Mouse (Mus musculus) limb, embryonic 14.5 days (tissue): ENCODE results near the gene Plac1. TPM values are rescaled to one million over a fixed set of nuclear protein-coding genes. Genes with fewer than 3 reads are reported as not detected.
A peak's percentile ranks its signal among the peaks of the same experiment; 100 is the strongest.

Experiments
- ATAC-seq: fragments of 200-750 bp; cut with Nextera tagmentation; 2 replicates; pipeline ENCODE4 v1.8.0; 2017; ENCODE audit warnings: low read depth, moderate number of reproducible peaks, moderate TSS enrichment; ENCODE audit not compliant: low FRiP score
- DNase-seq: peaks from one replicate; pipeline ENCODE4 v3.0.0-alpha.2; 2015; ENCODE audit warnings: low spot score
- H3K27ac ChIP-seq: fragments of 300-500 bp; sonication (generic); replicated peaks from 2 replicates; pipeline ENCODE4 v1.5.1; 2014; ENCODE audit warnings: low read depth, mild to moderate bottlenecking, low read length, moderate library complexity, mixed read lengths
- H3K27me3 ChIP-seq: fragments of 300-500 bp; sonication (generic); 2 replicates; pipeline ENCODE4 v1.6.1; 2014; ENCODE audit warnings: low read length, mixed read lengths; ENCODE audit not compliant: control insufficient read depth, insufficient read depth
- H3K36me3 ChIP-seq: fragments of 300-500 bp; sonication (generic); 2 replicates; pipeline ENCODE4 v1.6.1; 2014; ENCODE audit warnings: mild to moderate bottlenecking, low read length, moderate library complexity, mixed read lengths; ENCODE audit not compliant: control insufficient read depth, insufficient read depth
- H3K4me1 ChIP-seq: fragments of 300-500 bp; sonication (generic); 2 replicates; pipeline ENCODE4 v1.6.1; 2014; ENCODE audit warnings: antibody characterized with exemption, low read length, mixed read lengths; ENCODE audit not compliant: control insufficient read depth, insufficient read depth
- H3K4me2 ChIP-seq: fragments of 300-500 bp; sonication (generic); replicated peaks from 2 replicates; pipeline ENCODE4 v1.6.1; 2014; ENCODE audit warnings: low read depth, mild to moderate bottlenecking, low read length, moderate library complexity; ENCODE audit not compliant: severe bottlenecking
- H3K4me3 ChIP-seq: fragments of 300-500 bp; sonication (generic); replicated peaks from 2 replicates; pipeline ENCODE4 v1.5.1; 2014; ENCODE audit warnings: low read length
- H3K9ac ChIP-seq: fragments of 300-500 bp; sonication (generic); 2 replicates; pipeline ENCODE4 v1.6.1; 2014; ENCODE audit warnings: mild to moderate bottlenecking, low read depth, low read length, moderate library complexity; ENCODE audit not compliant: severe bottlenecking
- H3K9me3 ChIP-seq: fragments of 300-500 bp; sonication (generic); 2 replicates; pipeline ENCODE4 v1.6.1; 2016; ENCODE audit warnings: low read length; ENCODE audit not compliant: control insufficient read depth
- POLR2A ChIP-seq: fragments of 200-500 bp; IDR thresholded peaks from 2 replicates; pipeline ENCODE4 v1.8.0; 2012; ENCODE audit warnings: inconsistent platforms, mild to moderate bottlenecking, moderate library complexity, borderline replicate concordance; ENCODE audit not compliant: insufficient read depth, insufficient read length; ENCODE audit errors: extremely low read depth
- WGBS: fragments of 180-500 bp; shearing (Covaris S2); extraction: QIAGEN DNeasy Blood & Tissue Kit; methylation state at CpG from one replicate; pipeline ENCODE4 v1.1.7; 2014; 5-methylcytosine and 5-hydroxymethylcytosine counted together
- polyA plus RNA-seq, 2 experiments: library from polyadenylated mRNA; depleted of rRNA in 1 of 2; stranded (reverse) in 1 of 2; unstranded in 1 of 2; fragments of >200 nt; fragmentation: Nextera tagmentation in 1 of 2; extraction: Ambion mirVana in 1 of 2; gene quantifications; 2 replicates each; pipeline versions ENCODE4 v1.2.1 to v1.2.3; 2012 to 2014

The Plac1 gene
- polyA plus RNA-seq, 2 experiments = 12.6 to 14.0 TPM

DNA sequence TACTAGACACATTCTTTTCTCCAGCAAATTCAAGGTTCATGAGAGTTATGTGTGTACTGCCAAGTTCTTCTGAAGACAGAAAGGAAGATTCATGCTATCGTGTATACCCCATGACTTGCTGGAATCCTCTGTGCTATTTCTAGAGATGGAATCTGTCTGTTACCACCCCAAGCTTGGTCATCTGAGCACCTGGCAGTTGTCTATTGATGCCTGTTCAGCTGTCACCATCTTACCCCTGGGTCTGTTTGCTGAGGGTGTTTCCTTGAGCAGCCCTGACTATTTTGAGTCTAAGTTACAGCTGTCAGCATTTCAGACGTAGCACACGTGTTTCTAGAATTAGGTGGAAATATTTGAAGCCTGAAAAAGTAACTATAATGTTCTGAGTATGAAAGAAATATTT is 60.1 kb downstream of the Plac1 start:
- ATAC-seq = peak; percentile 70
- WGBS = 46% methylated on average over 3 of the region's 3 CpGs

DNA sequence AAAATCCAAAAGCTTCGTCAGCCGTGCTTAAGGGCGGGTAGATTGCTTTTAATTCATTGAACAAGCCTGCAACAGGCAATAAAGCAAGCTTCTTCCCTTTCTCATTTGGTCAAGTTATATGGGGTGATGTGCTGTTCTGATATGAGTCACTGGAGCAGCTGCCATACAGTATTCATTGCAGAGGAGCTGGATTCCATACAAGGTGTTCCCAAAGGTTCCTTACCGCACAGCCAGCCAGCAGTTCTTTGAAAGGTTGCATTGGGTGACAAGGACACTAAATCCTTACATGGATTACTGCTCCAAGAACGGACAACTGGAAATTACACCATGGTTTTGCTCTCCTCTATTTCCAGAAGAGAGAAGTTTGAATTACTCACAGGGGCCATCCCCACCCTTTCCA is 63.6 kb downstream of the Plac1 start:
- Histone ChIP-seq H3K27ac (no peak overlapping the region), H3K27me3 (no peaks in the 10 kb centered on the region), H3K9me3 (no peaks in the 10 kb centered on the region), H3K4me1 (no peaks in the 10 kb centered on the region), H3K36me3 (no peaks in the 10 kb centered on the region), H3K9ac (no peak overlapping the region), H3K4me2 (no peak overlapping the region), H3K4me3 (no peak overlapping the region)
- ATAC-seq (peak; percentile 26; the same call in 1 of the 2 replicates), DNase-seq (no peak)
- no peak for TF ChIP-seq POLR2A
- WGBS = 68% methylated on average over 5 of the region's 5 CpGs

More for the DNA sequence above, 60.1 kb downstream of the Plac1 start:
- Histone ChIP-seq H3K4me3 (no peak overlapping the region), H3K9me3 (no peaks in the 10 kb centered on the region), H3K4me1 (no peaks in the 10 kb centered on the region), H3K9ac (no peak overlapping the region), H3K4me2 (no peak overlapping the region), H3K36me3 (no peaks in the 10 kb centered on the region), H3K27ac (no peak overlapping the region), H3K27me3 (no peaks in the 10 kb centered on the region)
- TF ChIP-seq POLR2A = no peak
- DNase-seq = no peak

DNA sequence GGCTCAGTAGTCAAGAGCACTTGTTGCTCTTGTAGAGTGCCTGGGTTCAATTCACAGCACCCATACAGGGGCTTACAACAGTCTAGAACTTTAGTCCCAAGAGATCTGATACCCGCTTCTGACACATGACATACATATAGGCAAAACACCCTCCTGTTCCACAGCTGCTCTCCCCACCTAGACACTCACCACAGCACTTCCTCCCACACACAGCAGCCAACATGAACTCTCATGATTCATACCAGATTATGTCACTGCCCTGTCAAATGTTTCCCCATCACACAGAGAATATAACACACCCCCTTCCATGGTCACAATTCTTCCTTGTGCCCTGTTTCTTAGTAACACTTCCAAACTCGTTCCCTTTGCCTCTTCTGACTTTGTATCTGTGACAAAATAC is 71.3 kb downstream of the Plac1 start:
- Histone ChIP-seq H3K4me2 (no peak overlapping the region), H3K27ac (no peak overlapping the region), H3K27me3 (no peaks in the 10 kb centered on the region), H3K4me1 (0 out of 2 replicates have a peak, but pooled peaks cover 2% of the 10 kb centered on the region), H3K9me3 (no peaks in the 10 kb centered on the region), H3K9ac (no peak overlapping the region), H3K4me3 (no peak overlapping the region), H3K36me3 (no peaks in the 10 kb centered on the region)
- ATAC-seq (no peak), DNase-seq (no peak)
- 69% methylated on average over 2 of the region's 2 CpGs for WGBS
- TF ChIP-seq POLR2A = no peak

DNA sequence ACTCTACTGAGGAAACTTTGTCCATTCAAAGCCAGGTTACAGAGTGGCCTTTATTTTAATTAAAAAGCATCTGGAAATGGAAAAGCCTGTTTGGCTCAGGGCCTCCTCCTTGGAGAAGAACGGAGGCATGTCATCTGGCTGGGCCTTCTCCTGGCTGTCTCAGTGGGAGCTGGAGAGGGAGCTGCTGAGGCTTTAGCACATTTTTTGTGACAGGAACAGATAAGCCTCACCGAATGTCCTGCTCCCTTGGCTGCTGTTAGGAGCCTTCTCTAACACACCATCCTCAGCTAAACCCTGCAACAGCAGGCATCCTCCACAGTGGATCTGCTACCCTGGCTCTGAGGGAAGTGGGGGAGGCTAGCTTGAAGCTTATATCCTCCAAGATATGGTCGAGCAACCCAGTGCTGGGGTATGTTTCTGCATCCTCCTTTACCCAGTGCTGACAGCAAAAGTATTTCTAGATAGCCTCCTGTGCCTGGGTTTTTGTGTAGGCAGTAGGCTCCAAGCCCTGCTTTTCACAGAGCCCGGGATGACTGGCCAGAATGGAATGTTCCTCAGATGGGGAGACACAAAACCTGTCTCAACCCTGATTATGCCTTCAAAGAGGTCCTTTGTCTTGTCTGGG is 72.9 kb downstream of the Plac1 start:
- Histone ChIP-seq H3K9ac (no peak overlapping the region), H3K4me1 (0 out of 2 replicates have a peak, but pooled peaks cover 2% of the 10 kb centered on the region), H3K36me3 (no peaks in the 10 kb centered on the region), H3K27ac (peak overlapping the region; percentile 65), H3K4me2 (no peak overlapping the region), H3K9me3 (no peaks in the 10 kb centered on the region), H3K27me3 (no peaks in the 10 kb centered on the region), H3K4me3 (no peak overlapping the region)
- WGBS = 41% methylated on average over 4 of the region's 4 CpGs
- no peak for TF ChIP-seq POLR2A
- ATAC-seq (no peak), DNase-seq (no peak)

DNA sequence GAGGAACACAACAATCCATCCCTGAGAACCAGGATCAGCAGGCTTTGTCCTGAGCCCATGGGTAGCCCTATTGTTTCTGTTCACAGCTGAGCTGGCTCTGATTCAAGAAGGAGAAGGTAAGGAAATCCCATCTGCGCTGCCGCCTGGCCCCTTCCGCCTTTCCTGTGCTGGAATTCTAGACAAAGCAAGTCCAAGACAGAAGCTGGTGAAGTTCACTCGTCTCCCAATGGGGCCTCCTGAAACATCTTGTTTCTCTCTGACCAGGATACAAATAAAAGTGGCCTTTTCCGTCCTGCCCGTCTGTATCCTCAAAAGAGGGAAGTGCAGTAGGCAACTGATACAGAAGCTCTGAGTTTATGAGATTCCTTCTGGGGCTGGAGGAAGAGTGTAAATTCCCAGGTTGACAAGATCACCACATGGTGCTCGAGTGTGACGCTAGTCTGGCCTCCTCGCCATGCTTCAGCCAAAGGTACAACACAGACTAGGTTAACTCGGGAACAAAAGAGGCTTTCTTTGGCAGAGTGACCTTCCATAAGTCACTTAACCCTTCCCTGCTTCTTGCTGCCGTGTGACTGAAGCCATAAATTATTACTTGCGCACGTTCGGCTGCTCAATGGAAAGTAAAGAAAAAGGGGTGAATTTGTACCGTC is 73.5 kb downstream of the Plac1 start:
- no peak overlapping the region for H3K4me2 ChIP-seq
- peak overlapping the region; percentile 65 for H3K27ac ChIP-seq
- TF ChIP-seq POLR2A = no peak
- no peaks in the 10 kb centered on the region for H3K36me3 ChIP-seq
- no peak; the same call in 1 of the 2 replicates for ATAC-seq
- 0 out of 2 replicates have a peak, but pooled peaks cover 8% of the 10 kb centered on the region for H3K4me1 ChIP-seq
- H3K27me3 ChIP-seq = no peaks in the 10 kb centered on the region
- H3K9me3 ChIP-seq = no peaks in the 10 kb centered on the region
- no peak overlapping the region for H3K9ac ChIP-seq
- WGBS = 44% methylated on average over 15 of the region's 15 CpGs
- DNase-seq = peak; percentile 36
- H3K4me3 ChIP-seq = no peak overlapping the region
